Mouse (Mus musculus): ENCODE measurements around the gene Hoxa7. TPM values are rescaled to one million over a fixed set of nuclear protein-coding genes. Genes with fewer than 3 reads are reported as not detected.

Gene Hoxa7
- total RNA-seq, 2 experiments from 2014 or later: not detected

GRCm38 (mm10) chr6:52175864-52176263 lies 45.8 kb downstream of the Hoxa7 start:
- no peak for DNase-seq

GRCm38 (mm10) chr6:52174968-52175751 lies 46.5 kb downstream of the Hoxa7 start:
- DNase-seq: no peak

GRCm38 (mm10) chr6:52173648-52174047 lies 48.0 kb downstream of the Hoxa7 start:
- no peak for DNase-seq

GRCm38 (mm10) chr6:52172501-52172900 lies 49.2 kb downstream of the Hoxa7 start:
- DNase-seq: no peak

GRCm38 (mm10) chr6:52171938-52172337 lies 49.7 kb downstream of the Hoxa7 start:
- DNase-seq: no peak

GRCm38 (mm10) chr6:52171331-52171730 lies 50.3 kb downstream of the Hoxa7 start:
- no peak for DNase-seq

GRCm38 (mm10) chr6:52170898-52171223 lies 50.8 kb downstream of the Hoxa7 start:
- no peak for DNase-seq

GRCm38 (mm10) chr6:52170166-52170897 lies 51.3 kb downstream of the Hoxa7 start:
- no peak for DNase-seq

- DNase-seq: no peak
These were observed 52.0 kb downstream of the Hoxa7 start for GRCm38 (mm10) chr6:52169499-52170165.

GRCm38 (mm10) chr6:52168191-52169055 lies 53.2 kb downstream of the Hoxa7 start:
- DNase-seq: no peak

GRCm38 (mm10) chr6:52167736-52168161 lies 53.9 kb downstream of the Hoxa7 start:
- no peak for DNase-seq

- DNase-seq: no peak
These were observed 54.5 kb downstream of the Hoxa7 start for GRCm38 (mm10) chr6:52167176-52167575.

GRCm38 (mm10) chr6:52166431-52167077 lies 55.1 kb downstream of the Hoxa7 start:
- DNase-seq: no peak

GRCm38 (mm10) chr6:52165441-52166370 lies 55.9 kb downstream of the Hoxa7 start:
- DNase-seq: no peak

- DNase-seq: no peak
These were observed 56.8 kb downstream of the Hoxa7 start, which contains the start of gene Hoxa2 for GRCm38 (mm10) chr6:52164626-52165440. Gene Hoxa2 (minus strand): TSS chr6:52164831.

Data from layer of hippocampus, postnatal 36 days (tissue).